Mouse (Mus musculus): ENCODE measurements around the gene Foxred2. TPM values are rescaled to one million over a fixed set of nuclear protein-coding genes. Genes with fewer than 3 reads are reported as not detected.

Foxred2 gene
- polyA plus RNA-seq, 1 experiment, result 4.8 TPM

DNA sequence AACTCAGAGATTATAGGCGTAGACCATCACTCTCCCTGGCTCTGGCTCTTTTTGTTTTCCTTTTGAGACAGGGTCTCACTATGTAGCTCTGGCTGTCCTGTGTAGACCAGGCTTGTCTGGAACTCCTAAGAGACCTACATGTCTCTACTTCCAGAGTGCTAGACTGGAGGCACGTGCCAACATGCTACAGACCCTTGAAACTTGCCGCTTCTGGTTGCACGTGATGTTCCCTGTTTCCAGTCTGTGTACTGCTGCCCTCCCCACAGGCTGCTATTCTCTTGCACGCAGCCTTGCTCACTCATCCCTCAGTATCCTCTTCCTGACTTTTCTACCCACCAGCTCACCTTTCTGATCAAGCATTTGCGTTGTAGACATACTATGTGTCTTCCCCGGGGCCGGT is 50.4 kb downstream of the Foxred2 start:
- Histone ChIP-seq H3K79me2 (ENCODE audit: control insufficient read depth, insufficient read depth) (no peaks in the 10 kb centered on the region), H3K4me2 (ENCODE audit: low read depth) (peak overlapping the region; percentile 88), H3K36me3 (ENCODE audit: control insufficient read depth, insufficient read depth) (no peaks in the 10 kb centered on the region), H3ac (ENCODE audit: control insufficient read depth, insufficient read length) (no peak overlapping the region), H3K27me3 (ENCODE audit: control insufficient read depth, insufficient read depth, insufficient read length) (no peaks in the 10 kb centered on the region), H3K4me3 (peak overlapping the region; percentile 6)
- TF ChIP-seq POLR2A (IDR thresholded peaks at IDR 0.05; ENCODE audit: insufficient read length, low read depth) (peak; percentile 42), POLR2AphosphoS2 (IDR thresholded peaks at IDR 0.05; ENCODE audit: insufficient read length, low read depth) (no peak)

DNA sequence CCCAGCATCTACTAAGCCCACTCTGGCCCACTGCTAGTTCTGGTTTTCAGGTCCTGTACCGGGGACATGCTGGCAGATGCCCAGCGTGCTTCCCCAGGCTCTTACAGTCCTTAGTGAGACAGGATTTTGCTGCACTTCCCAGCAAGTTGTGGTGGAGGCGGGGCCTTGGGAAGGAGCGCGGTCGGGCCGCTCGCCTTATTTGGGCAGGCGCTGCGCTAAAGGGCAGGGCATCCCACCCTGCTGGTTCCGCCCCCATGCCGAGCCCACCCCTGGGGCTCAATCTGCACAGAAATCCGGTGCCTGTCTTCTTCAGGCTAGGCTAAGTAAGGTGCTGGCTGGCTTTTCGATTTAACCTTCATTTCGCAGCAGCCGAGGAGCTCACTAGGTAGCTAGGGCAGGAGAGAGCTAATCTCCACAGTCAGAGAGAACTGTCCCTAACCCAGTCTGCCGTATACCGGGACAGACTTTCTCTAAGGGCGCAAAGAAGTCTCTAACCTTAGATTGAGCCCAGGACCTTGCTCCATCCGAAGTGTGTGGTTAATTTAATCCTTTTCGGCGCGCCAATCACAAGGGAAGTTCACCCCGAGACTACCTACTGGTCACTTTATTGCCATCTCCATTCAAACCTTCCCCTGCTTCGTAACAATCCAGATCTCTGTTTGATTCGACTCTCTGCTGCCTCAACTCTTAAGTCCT is 51.1 kb downstream of the Foxred2 start:
- H3ac ChIP-seq (ENCODE audit: control insufficient read depth, insufficient read length), result no peak overlapping the region
- H3K36me3 ChIP-seq (ENCODE audit: control insufficient read depth, insufficient read depth), result no peaks in the 10 kb centered on the region
- H3K4me3 ChIP-seq, result peak overlapping the region; percentile 6
- peak overlapping the region; percentile 88 for H3K4me2 ChIP-seq (ENCODE audit: low read depth)
- TF ChIP-seq POLR2A (IDR thresholded peaks at IDR 0.05; ENCODE audit: insufficient read length, low read depth) (peak; percentile 71), POLR2AphosphoS2 (IDR thresholded peaks at IDR 0.05; ENCODE audit: insufficient read length, low read depth) (peak; percentile 63), TCF3 (IDR thresholded peaks at IDR 0.05; ENCODE audit: insufficient read length, low read depth) (no peak), SRF (IDR thresholded peaks at IDR 0.05; ENCODE audit: control insufficient read depth, insufficient read length, low read depth) (peak; percentile 100)
- no peaks in the 10 kb centered on the region for H3K79me2 ChIP-seq (ENCODE audit: control insufficient read depth, insufficient read depth)
- no peaks in the 10 kb centered on the region for H3K27me3 ChIP-seq (ENCODE audit: control insufficient read depth, insufficient read depth, insufficient read length)

DNA sequence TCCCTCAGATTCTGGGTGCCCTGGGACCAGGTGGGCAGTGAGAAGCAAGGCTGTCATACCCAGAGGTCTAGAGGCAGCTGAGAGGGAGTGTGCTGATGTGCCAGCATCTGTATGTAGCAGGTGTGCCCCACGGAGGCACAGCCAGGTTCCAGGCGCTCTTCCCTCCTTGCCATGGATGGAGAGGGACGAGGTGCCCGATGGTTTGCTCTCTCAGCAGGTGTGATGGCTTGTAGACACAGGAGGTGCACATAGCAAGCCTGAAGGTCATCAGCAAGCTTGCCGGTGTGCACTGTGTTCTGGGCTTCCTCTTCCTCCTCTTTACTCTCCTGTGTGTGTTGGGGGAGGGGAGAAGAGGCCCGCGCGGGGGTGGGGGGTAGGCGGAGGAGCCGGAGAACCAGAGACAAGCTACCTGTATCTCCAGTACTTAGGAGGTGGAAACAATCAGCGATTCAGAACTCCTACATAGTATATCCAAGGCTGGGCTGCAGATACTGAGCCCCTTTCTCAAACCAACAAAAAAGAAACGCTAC is 52.1 kb downstream of the Foxred2 start:
- Histone ChIP-seq H3K4me2 (ENCODE audit: low read depth) (peak overlapping the region; percentile 88), H3K27me3 (ENCODE audit: control insufficient read depth, insufficient read depth, insufficient read length) (no peaks in the 10 kb centered on the region), H3K36me3 (ENCODE audit: control insufficient read depth, insufficient read depth) (no peaks in the 10 kb centered on the region), H3ac (ENCODE audit: control insufficient read depth, insufficient read length) (no peak overlapping the region), H3K79me2 (ENCODE audit: control insufficient read depth, insufficient read depth) (no peaks in the 10 kb centered on the region), H3K4me3 (peak overlapping the region; percentile 6)
- TF ChIP-seq CEBPB (IDR thresholded peaks at IDR 0.05; ENCODE audit: insufficient read depth, poor library complexity, severe bottlenecking) (no peak), REST (IDR thresholded peaks at IDR 0.05; ENCODE audit: insufficient read depth, insufficient read length) (no peak), POLR2A (IDR thresholded peaks at IDR 0.05; ENCODE audit: insufficient read length, low read depth) (peak; percentile 12), POLR2AphosphoS2 (IDR thresholded peaks at IDR 0.05; ENCODE audit: insufficient read length, low read depth) (no peak), USF1 (IDR thresholded peaks at IDR 0.05; ENCODE audit: low read depth) (no peak), MYOD1 (IDR thresholded peaks at IDR 0.05; ENCODE audit: control insufficient read depth in 1 of 3, insufficient read length in 2 of 3, low read depth in 2 of 3) (no peak), MYOG (IDR thresholded peaks at IDR 0.05; ENCODE audit: control insufficient read depth in 1 of 3, insufficient read depth in 1 of 3, insufficient read length in 2 of 3, low read depth in 2 of 3) (peak in 1 of 3 experiments; percentile 10), SRF (IDR thresholded peaks at IDR 0.05; ENCODE audit: control insufficient read depth, insufficient read length, low read depth) (no peak), MAX (IDR thresholded peaks at IDR 0.05; ENCODE audit: low read depth) (no peak), TCF12 (IDR thresholded peaks at IDR 0.05; ENCODE audit: insufficient read depth, poor library complexity, severe bottlenecking) (no peak)

DNA sequence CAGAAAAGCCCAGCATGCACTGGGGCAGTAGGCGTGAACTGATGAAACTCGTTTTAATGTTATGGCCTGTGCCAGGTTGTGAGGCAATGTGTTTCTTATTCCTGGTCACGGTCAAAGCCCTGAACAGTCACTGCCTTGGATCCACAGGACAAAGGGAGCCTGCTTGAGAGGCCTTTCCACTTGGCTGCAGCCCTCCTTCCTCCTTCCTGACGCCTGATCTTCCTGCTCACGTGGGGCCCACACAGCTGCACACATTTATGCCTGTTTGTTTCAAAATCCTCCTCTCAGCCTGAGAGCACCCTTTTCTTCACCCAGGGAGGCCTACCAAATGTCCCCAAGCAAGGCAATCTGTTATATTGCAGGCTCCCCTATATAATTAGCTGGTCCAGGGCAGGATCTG is 53.3 kb downstream of the Foxred2 start:
- no peaks in the 10 kb centered on the region for H3K36me3 ChIP-seq (ENCODE audit: control insufficient read depth, insufficient read depth)
- H3K4me3 ChIP-seq, result no peak overlapping the region
- H3K79me2 ChIP-seq (ENCODE audit: control insufficient read depth, insufficient read depth), result no peaks in the 10 kb centered on the region
- TF ChIP-seq SRF (IDR thresholded peaks at IDR 0.05; ENCODE audit: control insufficient read depth, insufficient read length, low read depth), result no peak
- TF ChIP-seq MYOG (IDR thresholded peaks at IDR 0.05; ENCODE audit: control insufficient read depth in 1 of 3, insufficient read depth in 1 of 3, insufficient read length in 2 of 3, low read depth in 2 of 3), result peak in 1 of 3 experiments; percentile 13
- no peak for TF ChIP-seq MAX (IDR thresholded peaks at IDR 0.05; ENCODE audit: low read depth)
- no peak overlapping the region for H3ac ChIP-seq (ENCODE audit: control insufficient read depth, insufficient read length)
- H3K4me2 ChIP-seq (ENCODE audit: low read depth), result no peak overlapping the region
- H3K27me3 ChIP-seq (ENCODE audit: control insufficient read depth, insufficient read depth, insufficient read length), result no peaks in the 10 kb centered on the region

DNA sequence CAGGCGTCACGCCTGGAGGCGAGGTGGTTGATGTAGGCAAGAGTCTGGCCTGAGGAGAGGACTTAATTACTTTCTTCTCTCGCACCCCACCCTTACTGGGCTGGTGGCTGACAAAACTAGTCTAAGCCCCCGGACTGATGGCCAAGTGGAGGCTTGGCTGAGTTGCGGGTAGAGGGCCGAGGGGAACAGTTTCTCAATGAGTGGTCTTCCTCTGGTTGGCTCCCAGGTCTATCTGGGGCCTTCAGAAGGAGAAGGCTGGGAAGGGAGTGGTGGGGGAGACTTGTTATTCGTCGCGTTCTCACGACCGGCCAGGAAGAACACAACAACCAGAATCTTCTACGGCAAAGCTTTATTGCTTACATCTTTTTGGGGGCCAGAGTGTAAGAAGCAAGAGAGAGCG is 61.6 kb downstream of the Foxred2 start:
- Histone ChIP-seq H3K36me3 (ENCODE audit: control insufficient read depth, insufficient read depth) (no peaks in the 10 kb centered on the region), H3K79me2 (ENCODE audit: control insufficient read depth, insufficient read depth) (no peaks in the 10 kb centered on the region), H3K27me3 (ENCODE audit: control insufficient read depth, insufficient read depth, insufficient read length) (no peaks in the 10 kb centered on the region), H3K4me3 (no peak overlapping the region), H3K4me2 (ENCODE audit: low read depth) (no peak overlapping the region), H3ac (ENCODE audit: control insufficient read depth, insufficient read length) (no peak overlapping the region)
- TF ChIP-seq TCF12 (IDR thresholded peaks at IDR 0.05; ENCODE audit: insufficient read depth, poor library complexity, severe bottlenecking) (no peak), E2F4 (IDR thresholded peaks at IDR 0.05; ENCODE audit: insufficient read depth) (no peak), REST (IDR thresholded peaks at IDR 0.05; ENCODE audit: insufficient read depth, insufficient read length) (no peak), POLR2AphosphoS2 (IDR thresholded peaks at IDR 0.05; ENCODE audit: insufficient read length, low read depth) (no peak), CEBPB (IDR thresholded peaks at IDR 0.05; ENCODE audit: insufficient read depth, poor library complexity, severe bottlenecking) (no peak), SRF (IDR thresholded peaks at IDR 0.05; ENCODE audit: control insufficient read depth, insufficient read length, low read depth) (no peak), POLR2A (IDR thresholded peaks at IDR 0.05; ENCODE audit: insufficient read length, low read depth) (no peak), USF1 (IDR thresholded peaks at IDR 0.05; ENCODE audit: low read depth) (no peak), MYOD1 (IDR thresholded peaks at IDR 0.05; ENCODE audit: control insufficient read depth in 1 of 3, insufficient read length in 2 of 3, low read depth in 2 of 3) (no peak), TCF3 (IDR thresholded peaks at IDR 0.05; ENCODE audit: insufficient read length, low read depth) (no peak)
